Mouse (Mus musculus): Measurements from ENCODE around the gene Fam166a. TPM values are rescaled to one million over a fixed set of nuclear protein-coding genes. Genes with fewer than 3 reads are reported as not detected.

Fam166a gene
- polyA plus RNA-seq, 1 experiment from 2014 or later = 1.6 TPM

GRCm38 (mm10) chr2:25238106-25238505, 19.6 kb downstream of the Fam166a start:
- ATAC-seq (ENCODE audit: low FRiP score, low read depth) = no peak
- H3K4me3 ChIP-seq = no peak overlapping the region
- peaks cover 29% of the 10 kb centered on the region for H3K4me1 ChIP-seq
- no peak overlapping the region for H3K9ac ChIP-seq (replicated peaks)
- no peaks in the 10 kb centered on the region for H3K36me3 ChIP-seq
- H3K9me3 ChIP-seq = no peaks in the 10 kb centered on the region
- H3K27me3 ChIP-seq = peaks cover 28% of the 10 kb centered on the region
- no peak overlapping the region for H3K4me2 ChIP-seq (replicated peaks)
- H3K27ac ChIP-seq (replicated peaks) = no peak overlapping the region

GRCm38 (mm10) chr2:25239766-25240165, 21.2 kb downstream of the Fam166a start:
- 93% methylated on average over 3 of the region's 3 CpGs for WGBS
- H3K9ac ChIP-seq (replicated peaks) = no peak overlapping the region
- H3K4me2 ChIP-seq (replicated peaks) = no peak overlapping the region
- peaks cover 30% of the 10 kb centered on the region for H3K4me1 ChIP-seq
- H3K36me3 ChIP-seq = 0 out of 2 replicates have a peak, but pooled peaks cover 3% of the 10 kb centered on the region
- H3K4me3 ChIP-seq = no peak overlapping the region
- ATAC-seq (ENCODE audit: low FRiP score, low read depth) = no peak
- no peaks in the 10 kb centered on the region for H3K9me3 ChIP-seq
- H3K27me3 ChIP-seq = peaks cover 37% of the 10 kb centered on the region
- H3K27ac ChIP-seq (replicated peaks) = no peak overlapping the region

- H3K27me3 ChIP-seq = peaks cover 37% of the 10 kb centered on the region
- peak; percentile 16; the same call in 1 of the 2 replicates for ATAC-seq (ENCODE audit: low FRiP score, low read depth)
- WGBS = 46% methylated on average over 8 of the region's 8 CpGs
- H3K4me3 ChIP-seq = peak overlapping the region; percentile 68
- no peaks in the 10 kb centered on the region for H3K9me3 ChIP-seq
- peaks cover 30% of the 10 kb centered on the region for H3K4me1 ChIP-seq
- H3K9ac ChIP-seq (replicated peaks) = no peak overlapping the region
- peak overlapping the region; percentile 42; the same call in 1 of the 2 replicates for H3K27ac ChIP-seq (replicated peaks)
- peak overlapping the region; percentile 94 for H3K4me2 ChIP-seq (replicated peaks)
- H3K36me3 ChIP-seq = 0 out of 2 replicates have a peak, but pooled peaks cover 8% of the 10 kb centered on the region
Observed at GRCm38 (mm10) chr2:25240310-25240709, 21.8 kb downstream of the Fam166a start.

GRCm38 (mm10) chr2:25240723-25241437, 22.3 kb downstream of the Fam166a start:
- Histone ChIP-seq H3K27me3 (peaks cover 37% of the 10 kb centered on the region), H3K4me1 (peaks cover 30% of the 10 kb centered on the region), H3K9me3 (no peaks in the 10 kb centered on the region), H3K27ac (replicated peaks) (peak overlapping the region; percentile 42; the same call in 1 of the 2 replicates), H3K4me2 (replicated peaks) (peak overlapping the region; percentile 94), H3K36me3 (peaks cover 13% of the 10 kb centered on the region; the same call in 1 of the 2 replicates), H3K9ac (replicated peaks) (peak overlapping the region; percentile 37; the same call in 1 of the 2 replicates), H3K4me3 (peak overlapping the region; percentile 68)
- ATAC-seq (ENCODE audit: low FRiP score, low read depth) = peak; percentile 75
- 1% methylated on average over 29 of the region's 29 CpGs for WGBS

- Histone ChIP-seq H3K4me1 (peaks cover 30% of the 10 kb centered on the region), H3K9me3 (no peaks in the 10 kb centered on the region), H3K9ac (replicated peaks) (no peak overlapping the region), H3K4me2 (replicated peaks) (peak overlapping the region; percentile 94), H3K36me3 (peaks cover 18% of the 10 kb centered on the region; the same call in 1 of the 2 replicates), H3K4me3 (peak overlapping the region; percentile 68), H3K27ac (replicated peaks) (0 out of 2 replicates have a peak overlapping the region, but pooled peaks have one; percentile 42), H3K27me3 (peaks cover 37% of the 10 kb centered on the region)
- 22% methylated on average over 6 of the region's 6 CpGs for WGBS
- peak; percentile 38 for ATAC-seq (ENCODE audit: low FRiP score, low read depth)
Observed at GRCm38 (mm10) chr2:25241438-25241775, 22.9 kb downstream of the Fam166a start.

- H3K4me1 ChIP-seq = peaks cover 30% of the 10 kb centered on the region
- H3K27me3 ChIP-seq = peaks cover 37% of the 10 kb centered on the region
- H3K27ac ChIP-seq (replicated peaks) = peak within 1 kb of the TSS; percentile 42; the same call in 1 of the 2 replicates
- peaks cover 21% of the 10 kb centered on the region; the same call in 1 of the 2 replicates for H3K36me3 ChIP-seq
- H3K4me2 ChIP-seq (replicated peaks) = peak within 1 kb of the TSS; percentile 94
- peak; percentile 51; the same call in 1 of the 2 replicates for ATAC-seq (ENCODE audit: low FRiP score, low read depth)
- WGBS = 0% methylated on average over 23 of the region's 59 CpGs
- H3K4me3 ChIP-seq = peak within 1 kb of the TSS; percentile 68
- peak within 1 kb of the TSS; percentile 83 for H3K9ac ChIP-seq (replicated peaks)
- no peaks in the 10 kb centered on the region for H3K9me3 ChIP-seq
Observed at GRCm38 (mm10) chr2:25242101-25242506, 23.6 kb downstream of the Fam166a start, which contains the start of the genes Rnf208 and Cysrt1. Gene Rnf208, plus strand, starts transcription at chr2:25242255. Gene Cysrt1, minus strand, starts transcription at chr2:25242452.

- H3K36me3 ChIP-seq = peaks cover 28% of the 10 kb centered on the region
- H3K4me3 ChIP-seq = peak overlapping the region; percentile 68
- H3K27ac ChIP-seq (replicated peaks) = no peak overlapping the region
- H3K27me3 ChIP-seq = peaks cover 37% of the 10 kb centered on the region
- 84% methylated on average over 8 of the region's 8 CpGs for WGBS
- peak overlapping the region; percentile 94 for H3K4me2 ChIP-seq (replicated peaks)
- H3K9me3 ChIP-seq = no peaks in the 10 kb centered on the region
- no peak for ATAC-seq (ENCODE audit: low FRiP score, low read depth)
- H3K4me1 ChIP-seq = peaks cover 30% of the 10 kb centered on the region
- 0 out of 2 replicates have a peak overlapping the region, but pooled peaks have one; percentile 83 for H3K9ac ChIP-seq (replicated peaks)
Observed at GRCm38 (mm10) chr2:25243342-25243741, 24.8 kb downstream of the Fam166a start.

GRCm38 (mm10) chr2:25244144-25244543, 25.6 kb downstream of the Fam166a start:
- Histone ChIP-seq H3K9ac (replicated peaks) (no peak overlapping the region), H3K36me3 (peaks cover 36% of the 10 kb centered on the region), H3K27me3 (peaks cover 32% of the 10 kb centered on the region), H3K4me1 (peaks cover 30% of the 10 kb centered on the region), H3K4me3 (no peak overlapping the region), H3K27ac (replicated peaks) (no peak overlapping the region), H3K9me3 (no peaks in the 10 kb centered on the region), H3K4me2 (replicated peaks) (no peak overlapping the region)
- WGBS = 91% methylated on average over 4 of the region's 4 CpGs
- no peak for ATAC-seq (ENCODE audit: low FRiP score, low read depth)

GRCm38 (mm10) chr2:25246183-25247072, 27.9 kb downstream of the Fam166a start, which contains the start of gene AL732309.1:
Gene AL732309.1, minus strand, starts transcription at chr2:25246863.
- no peak within 1 kb of the TSS for H3K27ac ChIP-seq (replicated peaks)
- no peak within 1 kb of the TSS for H3K9ac ChIP-seq (replicated peaks)
- no peak within 1 kb of the TSS for H3K4me3 ChIP-seq
- H3K27me3 ChIP-seq = peaks cover 23% of the 10 kb centered on the region
- 91% methylated on average over 10 of the region's 10 CpGs for WGBS
- ATAC-seq (ENCODE audit: low FRiP score, low read depth) = no peak
- H3K9me3 ChIP-seq = no peaks in the 10 kb centered on the region
- H3K4me2 ChIP-seq (replicated peaks) = no peak within 1 kb of the TSS
- peaks cover 55% of the 10 kb centered on the region for H3K36me3 ChIP-seq
- H3K4me1 ChIP-seq = peaks cover 17% of the 10 kb centered on the region

GRCm38 (mm10) chr2:25252331-25252730, 33.8 kb downstream of the Fam166a start:
- WGBS = 92% methylated on average over 1 of the region's 1 CpGs
- H3K27me3 ChIP-seq = no peaks in the 10 kb centered on the region
- no peak for ATAC-seq (ENCODE audit: low FRiP score, low read depth)

GRCm38 (mm10) chr2:25255284-25255779, 36.8 kb downstream of the Fam166a start, which contains the start of gene Tmem203:
Gene Tmem203, plus strand, starts transcription at chr2:25255439.
- H3K9ac ChIP-seq (replicated peaks) = peak within 1 kb of the TSS; percentile 87
- H3K9me3 ChIP-seq = no peaks in the 10 kb centered on the region
- peak within 1 kb of the TSS; percentile 75 for H3K27ac ChIP-seq (replicated peaks)
- H3K36me3 ChIP-seq = peaks cover 20% of the 10 kb centered on the region
- peaks cover 17% of the 10 kb centered on the region for H3K4me1 ChIP-seq
- H3K27me3 ChIP-seq = no peaks in the 10 kb centered on the region
- peak; percentile 91 for ATAC-seq (ENCODE audit: low FRiP score, low read depth)
- peak within 1 kb of the TSS; percentile 99 for H3K4me3 ChIP-seq
- H3K4me2 ChIP-seq (replicated peaks) = peak within 1 kb of the TSS; percentile 98
- under 1% methylated on average over 39 of the region's 39 CpGs for WGBS

More at GRCm38 (mm10) chr2:25252331-25252730, 33.8 kb downstream of the Fam166a start:
- Histone ChIP-seq H3K36me3 (peaks cover 46% of the 10 kb centered on the region), H3K9ac (replicated peaks) (no peak overlapping the region), H3K27ac (replicated peaks) (no peak overlapping the region), H3K9me3 (no peaks in the 10 kb centered on the region), H3K4me1 (peaks cover 17% of the 10 kb centered on the region), H3K4me3 (no peak overlapping the region), H3K4me2 (replicated peaks) (no peak overlapping the region)
